Mouse (Mus musculus): ENCODE results near the gene Uhrf1bp1.

GRCm38 (mm10) chr17:27883994-27884393 lies 27.8 kb downstream of the Uhrf1bp1 start:
- TF ChIP-seq CTCF (IDR thresholded peaks at IDR 0.05; ENCODE audit: low read depth) (no peak), EP300 (IDR thresholded peaks at IDR 0.05; ENCODE audit: low read depth) (no peak)
